Mouse (Mus musculus) E14TG2a.4 (cell line): ENCODE data around the gene Setd3.

ENCODE experiments used
- CTCF ChIP-seq: conservative IDR thresholded peaks from 2 replicates; pipeline ENCODE4 v1.5.1; 2014; ENCODE audit warnings: low read length
- POU5F1 ChIP-seq: IDR thresholded peaks from 2 replicates; pipeline ENCODE4 v1.6.1; 2014; ENCODE audit warnings: low read length, borderline replicate concordance

GRCm38 (mm10) chr12:108206641-108207040 lies 27.5 kb upstream of the Setd3 start:
- TF ChIP-seq CTCF (peak; percentile 87), POU5F1 (no peak)
